Mouse (Mus musculus) liver, embryonic 14.5 days (tissue): ENCODE measurements around the gene Ccdc106.

Experiments used
- CTCF ChIP-seq: IDR thresholded peaks from 2 replicates; pipeline ENCODE4 v1.5.1; 2016; ENCODE audit warnings: antibody characterized with exemption, low read depth, control low read depth
- EP300 ChIP-seq: IDR thresholded peaks from 2 replicates; pipeline ENCODE4 v1.6.1; 2016; ENCODE audit warnings: antibody characterized with exemption, low read depth

GRCm38 (mm10) chr7:5073586-5073985 lies 53.2 kb downstream of the Ccdc106 start:
- TF ChIP-seq CTCF = no peak
- TF ChIP-seq EP300 = no peak
